Mouse (Mus musculus) skeletal muscle tissue, postnatal 0 days (tissue): ENCODE measurements around the gene Ppig. TPM values are rescaled to one million over a fixed set of nuclear protein-coding genes. Genes with fewer than 3 reads are reported as not detected.

Experiments
- polyA plus RNA-seq: library from polyadenylated mRNA; unstranded; fragments of >200 nt; fragmentation: Nextera tagmentation; extraction: Ambion mirVana; gene quantifications from 2 replicates; pipeline ENCODE4 v1.2.1, GENCODE M21; 2015

The Ppig gene
- 84.2 and 89.0 TPM in 2 replicates for polyA plus RNA-seq

GRCm38 (mm10) chr2:69722273-69722649 lies at the start of gene Ppig:
Gene Ppig, plus strand, starts transcription at chr2:69722545.

GRCm38 (mm10) chr2:69712981-69713625 lies 9.2 kb upstream of the Ppig start, which contains the start of gene Fastkd1:
Gene Fastkd1, minus strand, starts transcription at chr2:69713516.

GRCm38 (mm10) chr2:69789429-69790069 lies 67.2 kb downstream of the Ppig start, which contains the start of the genes Ccdc173 and Phospho2:
Gene Ccdc173, minus strand, starts transcription at chr2:69789575.
Gene Phospho2, plus strand, starts transcription at chr2:69789623.

Other genes starting within 250 kb of the Ppig start
- gene Lrp2, start 136.5 kb upstream of the Ppig start, polyA plus RNA-seq, result 0.03 TPM in 1 of 2 replicates, not detected in the other
- gene Bbs5, start 75.4 kb upstream of the Ppig start, polyA plus RNA-seq, result 10.9 and 11.5 TPM in 2 replicates
- gene Klhl41, start 52.4 kb upstream of the Ppig start, polyA plus RNA-seq, result 254 and 281 TPM in 2 replicates
- 11.2 and 12.9 TPM in 2 replicates for gene Fastkd1, start 9.0 kb upstream of the Ppig start, polyA plus RNA-seq
- 0.73 and 0.83 TPM in 2 replicates for gene Ccdc173, start 67.0 kb downstream of the Ppig start, polyA plus RNA-seq
- gene Phospho2, start 67.1 kb downstream of the Ppig start, polyA plus RNA-seq, result 13.2 and 14.3 TPM in 2 replicates
- 15.7 and 18.1 TPM in 2 replicates for gene Klhl23, start 99.4 kb downstream of the Ppig start, polyA plus RNA-seq
- 152 and 161 TPM in 2 replicates for gene Ssb, start 139.0 kb downstream of the Ppig start, polyA plus RNA-seq
- 31.6 and 33.3 TPM in 2 replicates for gene Mettl5, start 163.1 kb downstream of the Ppig start, polyA plus RNA-seq
- 12.5 and 16.9 TPM in 2 replicates for gene Ubr3, start 174.7 kb downstream of the Ppig start, polyA plus RNA-seq